Mouse (Mus musculus) embryonic facial prominence, embryonic 10.5 days (tissue): ENCODE results near the gene Olfr1432. TPM values are rescaled to one million over a fixed set of nuclear protein-coding genes. Genes with fewer than 3 reads are reported as not detected.
"Not testable (repeated sequence)": the region's sequence is repeated elsewhere in the genome, so short reads cannot be mapped to it uniquely, and the experiment has no call there.

ENCODE experiments used
- DNase-seq: peaks from one replicate; pipeline ENCODE4 v3.0.0-alpha.2; 2017; ENCODE audit warnings: low spot score
- H3K27ac ChIP-seq: fragments of 300-500 bp; sonication (generic); replicated peaks from 2 replicates; pipeline ENCODE4 v1.5.1; 2016; ENCODE audit warnings: mild to moderate bottlenecking
- H3K27me3 ChIP-seq: fragments of 300-500 bp; sonication (generic); replicated peaks from 2 replicates; pipeline ENCODE4 v1.6.1; 2016; ENCODE audit warnings: low read depth, mild to moderate bottlenecking; ENCODE audit not compliant: poor library complexity, severe bottlenecking
- H3K36me3 ChIP-seq: fragments of 300-500 bp; sonication (generic); replicated peaks from 2 replicates; pipeline ENCODE4 v1.6.1; 2016; ENCODE audit warnings: mild to moderate bottlenecking, moderate library complexity
- H3K4me1 ChIP-seq: fragments of 300-500 bp; sonication (generic); 2 replicates; pipeline ENCODE4 v1.6.1; 2016
- H3K4me3 ChIP-seq: fragments of 300-500 bp; sonication (generic); 2 replicates; pipeline ENCODE4 v1.5.1; 2016; ENCODE audit warnings: mild to moderate bottlenecking, moderate library complexity
- H3K9me3 ChIP-seq: fragments of 300-500 bp; sonication (generic); 2 replicates; pipeline ENCODE4 v1.6.1; 2016; ENCODE audit warnings: mild to moderate bottlenecking
- WGBS: fragments of 180-500 bp; shearing (Covaris S2); methylation state at CpG from one replicate; pipeline ENCODE4 v1.1.7; 2016; 5-methylcytosine and 5-hydroxymethylcytosine counted together
- polyA plus RNA-seq: library from polyadenylated mRNA; unstranded; fragments of >200 nt; fragmentation: Nextera tagmentation; extraction: Ambion mirVana; gene quantifications from 2 replicates; pipeline ENCODE4 v1.2.1, GENCODE M21; 2016

The Olfr1432 gene
- not detected in 2 replicates for polyA plus RNA-seq

DNA sequence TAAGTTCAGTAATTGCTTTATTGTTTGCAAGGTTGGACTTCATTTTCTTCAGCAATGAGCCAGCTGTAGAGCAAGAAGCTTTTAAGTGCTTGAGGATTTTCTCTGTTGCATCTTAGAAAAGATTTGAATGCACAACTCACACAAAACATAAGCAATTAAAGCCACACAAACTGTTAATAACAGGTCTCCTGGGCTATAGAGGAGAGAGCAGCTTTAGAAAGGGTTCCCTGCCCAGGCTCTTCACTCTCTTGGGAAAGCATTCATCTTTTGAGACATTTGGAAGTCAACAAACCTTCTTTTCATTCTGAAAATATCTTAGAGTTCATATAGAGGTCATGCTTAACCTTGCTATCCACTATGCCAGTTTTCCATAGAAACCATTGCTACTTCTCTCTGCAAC lies at the start of gene Olfr1432:
TSS of gene Olfr1432 (minus strand) at position 101 of the 400 bp plus-strand sequence.
- not testable (repeated sequence) for H3K36me3 ChIP-seq, H3K27me3 ChIP-seq, H3K9me3 ChIP-seq, H3K4me1 ChIP-seq, DNase-seq, H3K4me3 ChIP-seq, H3K27ac ChIP-seq

- Histone ChIP-seq H3K36me3 (no peaks in the 10 kb centered on the region), H3K4me3 (no peak within 1 kb of the TSS)
- 76% methylated on average over 2 of the region's 2 CpGs for WGBS
Observed at GRCm38 (mm10) chr19:12279554-12279953, 47.2 kb upstream of the Olfr1432 start, which contains the start of gene Olfr1434. Gene Olfr1434, plus strand, starts transcription at chr19:12279854.

GRCm38 (mm10) chr19:12260732-12261131 lies 28.3 kb upstream of the Olfr1432 start, which contains the start of gene Olfr235:
Gene Olfr235, plus strand, starts transcription at chr19:12261032.
- WGBS = 58% methylated on average over 1 of the region's 1 CpGs
- H3K4me3 ChIP-seq = no peak within 1 kb of the TSS

More at GRCm38 (mm10) chr19:12279554-12279953, 47.2 kb upstream of the Olfr1432 start, which contains the start of gene Olfr1434:
- no peak for DNase-seq
- H3K27me3 ChIP-seq = no peaks in the 10 kb centered on the region
- H3K9me3 ChIP-seq = no peaks in the 10 kb centered on the region
- H3K27ac ChIP-seq = no peak within 1 kb of the TSS
- no peaks in the 10 kb centered on the region for H3K4me1 ChIP-seq

DNA sequence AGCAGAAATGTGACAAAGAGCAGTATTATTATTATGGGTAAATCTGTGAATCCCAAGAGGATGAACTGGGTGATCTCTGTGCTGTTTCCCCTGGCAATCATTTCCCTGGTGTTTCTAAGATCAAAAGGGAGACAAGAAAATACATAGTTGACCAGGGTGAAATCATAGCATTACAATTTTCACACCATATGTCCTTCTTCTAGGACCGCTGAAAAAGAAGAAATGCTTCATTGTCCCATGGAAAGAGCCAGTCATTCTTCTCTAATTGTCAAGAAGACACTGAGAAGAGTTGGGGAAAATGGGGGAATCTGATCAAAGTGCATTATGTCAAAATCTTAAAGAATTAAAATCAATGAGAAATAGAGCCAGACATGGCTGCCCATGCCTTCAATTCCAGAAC lies 9.2 kb upstream of the Olfr1432 start, which contains the start of gene Olfr262:
TSS of gene Olfr262 (minus strand) at position 101 of the 400 bp plus-strand sequence.
- Histone ChIP-seq H3K4me1 (no peaks in the 10 kb centered on the region), H3K4me3 (no peak within 1 kb of the TSS), H3K27ac (no peak within 1 kb of the TSS), H3K9me3 (no peaks in the 10 kb centered on the region), H3K27me3 (no peaks in the 10 kb centered on the region), H3K36me3 (no peaks in the 10 kb centered on the region)
- DNase-seq = no peak
- 81% methylated on average over 1 of the region's 1 CpGs for WGBS

More at GRCm38 (mm10) chr19:12260732-12261131, 28.3 kb upstream of the Olfr1432 start, which contains the start of gene Olfr235:
- no peaks in the 10 kb centered on the region for H3K36me3 ChIP-seq
- no peaks in the 10 kb centered on the region for H3K27me3 ChIP-seq
- DNase-seq = no peak
- H3K4me1 ChIP-seq = no peaks in the 10 kb centered on the region
- H3K27ac ChIP-seq = no peak within 1 kb of the TSS
- no peaks in the 10 kb centered on the region for H3K9me3 ChIP-seq

DNA sequence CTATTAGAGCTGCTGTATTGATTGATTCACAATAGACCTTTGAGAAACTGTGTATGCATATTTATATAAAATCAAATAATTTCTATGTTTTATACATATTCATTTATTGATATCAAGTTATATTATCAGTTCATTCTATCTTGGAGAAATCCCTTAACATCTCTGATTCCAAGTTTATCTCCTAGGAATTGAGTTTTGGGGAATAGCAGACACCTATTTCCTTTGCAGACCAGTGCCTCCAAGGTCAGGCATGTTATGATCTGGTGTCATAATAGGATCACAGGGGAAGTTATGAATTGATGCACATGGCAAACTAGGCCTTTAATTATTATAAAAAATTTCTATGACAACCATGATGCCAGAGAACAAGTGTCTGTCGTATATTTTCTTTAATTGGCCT lies 32.1 kb downstream of the Olfr1432 start, which contains the start of gene Olfr1431:
TSS of gene Olfr1431 (plus strand) at position 301 of the 400 bp plus-strand sequence.
- H3K27me3 ChIP-seq = no peaks in the 10 kb centered on the region
- H3K4me1 ChIP-seq = no peaks in the 10 kb centered on the region
- H3K9me3 ChIP-seq = no peaks in the 10 kb centered on the region
- H3K36me3 ChIP-seq = no peaks in the 10 kb centered on the region
- H3K27ac ChIP-seq = no peak within 1 kb of the TSS
- DNase-seq = no peak
- WGBS = 85% methylated on average over 1 of the region's 1 CpGs
- no peak within 1 kb of the TSS for H3K4me3 ChIP-seq

GRCm38 (mm10) chr19:12199076-12199475 lies 33.3 kb downstream of the Olfr1432 start:
- DNase-seq, H3K9me3 ChIP-seq, H3K4me1 ChIP-seq, H3K4me3 ChIP-seq, H3K36me3 ChIP-seq, H3K27me3 ChIP-seq, H3K27ac ChIP-seq: not testable (repeated sequence)
- whole genome bisulfite sequencing = 79% methylated on average over 4 of the region's 4 CpGs

Other genes starting within 250 kb of the Olfr1432 start
- 0.04 and 0.09 TPM in 2 replicates for gene Olfr1423, start 191.3 kb downstream of the Olfr1432 start, polyA plus RNA-seq
- not detected in 2 replicates for gene Olfr1424, start 169.9 kb downstream of the Olfr1432 start, polyA plus RNA-seq
- gene Olfr1425, start 154.9 kb downstream of the Olfr1432 start, polyA plus RNA-seq = not detected in 2 replicates
- gene Olfr1426, start 140.6 kb downstream of the Olfr1432 start, polyA plus RNA-seq = not detected in 2 replicates
- gene Olfr1427, start 129.3 kb downstream of the Olfr1432 start, polyA plus RNA-seq = not detected in 2 replicates
- not detected in 2 replicates for gene Olfr1428, start 116.7 kb downstream of the Olfr1432 start, polyA plus RNA-seq
- not detected in 2 replicates for gene Olfr76, start 109.4 kb downstream of the Olfr1432 start, polyA plus RNA-seq
- not detected in 2 replicates for gene Olfr1555-ps1, start 62.5 kb downstream of the Olfr1432 start, polyA plus RNA-seq
- not detected in 2 replicates for gene Olfr1431, start 32.0 kb downstream of the Olfr1432 start, polyA plus RNA-seq
- gene Olfr262, start 9.1 kb upstream of the Olfr1432 start, polyA plus RNA-seq = not detected in 2 replicates
- not detected in 2 replicates for gene Olfr235, start 28.4 kb upstream of the Olfr1432 start, polyA plus RNA-seq
- not detected in 2 replicates for gene Olfr1434, start 47.3 kb upstream of the Olfr1432 start, polyA plus RNA-seq
- not detected in 2 replicates for gene Olfr1436, start 66.5 kb upstream of the Olfr1432 start, polyA plus RNA-seq
- gene Olfr1437, start 92.5 kb upstream of the Olfr1432 start, polyA plus RNA-seq = not detected in 2 replicates
- not detected in 2 replicates for gene Olfr1438-ps1, start 103.3 kb upstream of the Olfr1432 start, polyA plus RNA-seq
- gene Olfr1440, start 154.7 kb upstream of the Olfr1432 start, polyA plus RNA-seq = not detected in 2 replicates
- gene Olfr1441, start 184.8 kb upstream of the Olfr1432 start, polyA plus RNA-seq = not detected in 2 replicates
- gene Pfpl, start 195.3 kb upstream of the Olfr1432 start, polyA plus RNA-seq = not detected in 2 replicates
- 0.08 and 0.17 TPM in 2 replicates for gene Mpeg1, start 228.2 kb upstream of the Olfr1432 start, polyA plus RNA-seq